Mouse (Mus musculus): ENCODE results near the gene Cebpe.

DNA sequence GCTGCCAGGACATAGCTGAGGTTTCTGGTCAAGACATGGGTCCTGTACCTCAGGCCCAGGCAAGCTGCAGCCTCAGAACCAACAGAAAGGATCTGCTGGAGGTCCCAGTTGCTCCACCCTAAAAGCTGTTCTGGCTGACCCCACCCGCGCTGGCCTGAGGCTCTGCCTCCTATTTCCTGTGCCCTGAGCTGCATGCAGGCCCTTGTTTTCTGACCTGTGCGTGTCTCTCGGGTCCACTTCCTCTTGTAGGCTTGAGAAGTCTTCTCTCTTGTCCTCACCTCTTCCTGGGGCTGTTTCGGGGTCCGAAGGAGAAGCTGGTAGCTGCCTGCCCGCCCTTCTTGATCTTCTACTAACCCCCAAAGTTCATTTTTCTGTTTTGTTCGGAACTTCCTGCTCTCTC, 887 bp upstream of the Cebpe start:
- no peak for TF ChIP-seq POLR2A (IDR thresholded peaks at IDR 0.05; ENCODE audit: extremely low read depth, insufficient read depth, low read length)
- TF ChIP-seq CTCF (IDR thresholded peaks at IDR 0.05; ENCODE audit: low read depth, low read length): no peak
